Mouse (Mus musculus): Measurements from ENCODE around the gene Ltk. TPM values are rescaled to one million over a fixed set of nuclear protein-coding genes. Genes with fewer than 3 reads are reported as not detected.

Ltk gene
- not detected for polyA plus RNA-seq (2017; shearing (Covaris generic))

DNA sequence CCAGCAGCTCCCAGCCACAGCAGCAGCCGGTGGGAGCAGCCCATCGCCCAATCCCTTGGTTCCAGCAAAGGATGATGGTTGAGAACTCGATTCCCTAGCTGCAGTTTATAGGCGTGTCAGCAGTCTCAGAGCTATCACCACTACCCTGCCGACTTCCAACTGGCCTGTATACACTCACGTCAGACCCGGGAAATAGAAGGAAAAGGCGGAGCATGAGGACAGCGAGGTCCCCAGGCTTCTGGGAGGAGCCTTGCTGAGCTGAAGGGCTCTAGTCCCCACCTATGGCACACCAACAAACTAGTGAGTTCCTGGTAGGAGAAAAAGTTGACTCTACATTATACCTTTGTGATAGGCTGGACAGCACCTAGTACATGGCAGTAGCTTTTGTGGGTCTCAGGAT, at the start of gene Ltk:
Ltk (minus strand) TSS at position 181 of the 400 bp plus-strand sequence.

DNA sequence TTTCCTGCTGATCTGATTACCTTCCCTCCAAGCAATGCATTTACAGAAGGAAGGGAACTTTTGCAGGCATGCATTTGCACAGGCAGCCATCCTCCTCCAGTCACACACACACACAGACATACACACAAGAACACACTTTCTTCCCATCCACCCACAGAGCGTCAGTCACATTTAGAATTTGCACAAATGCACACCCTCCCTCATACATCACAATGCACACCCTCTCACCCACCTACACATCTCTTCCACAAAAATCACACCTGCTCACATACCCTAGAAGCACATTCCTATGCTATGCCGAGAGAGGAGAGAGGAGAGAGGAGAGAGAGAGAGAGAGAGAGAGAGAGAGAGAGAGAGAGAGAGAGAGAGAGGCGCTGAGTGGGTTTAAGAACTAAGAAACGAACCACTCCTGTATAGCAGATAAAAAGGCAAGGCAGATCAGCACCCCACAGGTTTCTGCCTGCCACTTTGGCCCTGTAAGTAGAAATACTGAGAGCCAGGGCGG, 37.1 kb upstream of the Ltk start, which contains the start of gene Tyro3:
Tyro3 (plus strand) TSS at position 455 of the 505 bp plus-strand sequence.

DNA sequence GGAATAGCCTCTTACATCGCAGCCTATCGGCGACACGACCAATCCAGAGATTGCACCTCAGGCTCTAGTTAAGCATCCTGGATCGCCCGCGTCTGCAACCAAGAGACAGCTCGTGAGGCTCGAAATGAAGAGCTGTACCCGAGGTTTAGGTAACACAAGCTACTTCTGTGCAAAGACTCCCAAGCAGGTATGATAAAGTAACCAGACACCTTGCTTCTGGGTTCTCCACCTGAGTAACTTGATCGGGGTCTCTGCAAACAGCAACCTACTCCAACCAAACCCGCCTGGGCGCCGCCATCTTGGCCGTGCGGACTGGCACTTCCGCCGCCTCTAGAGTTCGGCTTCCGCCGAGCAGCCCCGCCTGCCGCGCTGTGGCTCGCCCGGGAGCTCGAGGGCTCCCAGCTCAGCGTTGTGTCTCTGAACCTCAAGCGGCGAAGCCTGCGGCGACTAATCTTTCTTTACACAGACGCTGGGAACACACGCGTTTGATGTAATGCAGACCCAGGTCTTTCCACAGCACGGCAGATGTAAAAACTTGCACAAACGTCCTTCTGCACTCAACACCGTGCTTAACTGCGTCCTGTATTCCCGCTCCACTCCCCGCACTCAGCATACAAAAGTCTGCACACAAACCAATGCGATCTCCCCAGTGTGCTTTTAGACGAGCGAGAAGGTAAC, 27.1 kb upstream of the Ltk start, which contains the start of gene Rpap1:
Rpap1 (minus strand) TSS at position 332 of the 678 bp plus-strand sequence.

DNA sequence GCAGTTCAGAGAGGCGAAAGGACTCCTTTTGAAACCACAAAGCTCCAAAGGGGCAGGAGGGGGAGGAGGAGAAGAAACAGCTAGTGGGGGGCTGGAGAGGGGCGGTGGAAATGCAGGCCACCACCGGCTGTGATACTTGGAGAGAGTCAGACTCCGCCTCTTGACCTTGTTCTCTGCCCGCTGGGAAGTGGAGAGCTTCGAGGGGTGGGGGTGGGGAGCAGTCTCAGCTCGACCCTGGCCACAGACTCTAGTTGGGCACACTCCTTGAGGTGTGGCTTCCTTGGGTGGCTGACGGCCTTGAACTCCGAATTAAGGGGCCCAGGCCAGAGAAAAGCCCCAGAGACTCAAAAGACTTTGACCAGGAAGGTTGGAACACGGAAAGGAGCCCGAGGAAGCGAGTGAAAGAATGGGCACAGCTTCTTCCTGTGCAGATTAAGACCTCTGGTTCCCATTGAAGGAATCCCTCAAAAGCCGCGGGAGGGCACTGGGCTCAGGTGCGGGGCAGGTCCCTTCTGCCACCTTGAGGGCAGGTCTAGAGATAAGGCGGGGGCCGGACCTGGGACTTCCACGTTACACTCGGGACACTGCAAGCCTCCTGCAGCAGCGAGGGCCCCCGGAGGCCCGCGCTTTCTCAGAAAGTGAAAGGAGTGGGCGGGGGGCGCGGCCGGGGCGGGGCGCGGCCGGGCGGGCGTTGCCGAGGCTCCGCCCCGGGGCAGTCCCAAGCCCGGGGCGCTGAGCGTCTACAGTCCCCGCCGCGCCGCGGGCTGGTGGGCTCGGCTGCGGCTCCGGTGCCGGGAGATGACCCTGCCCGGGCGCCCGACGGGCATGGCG, 18.4 kb downstream of the Ltk start, which contains the start of gene Itpka:
Itpka (plus strand) TSS at position 757 of the 831 bp plus-strand sequence.

Other genes starting within 250 kb of the Ltk start
- not detected for gene Exd1, start 212.8 kb downstream of the Ltk start, polyA plus RNA-seq (2017; shearing (Covaris generic))
- gene Chp1, start 212.7 kb downstream of the Ltk start, polyA plus RNA-seq (2017; shearing (Covaris generic)) = 80.7 TPM
- gene Nusap1, start 142.1 kb downstream of the Ltk start, polyA plus RNA-seq (2017; shearing (Covaris generic)) = 7.6 TPM
- 4.9 TPM for gene Oip5, start 142.0 kb downstream of the Ltk start, polyA plus RNA-seq (2017; shearing (Covaris generic))
- gene Ndufaf1, start 97.6 kb downstream of the Ltk start, polyA plus RNA-seq (2017; shearing (Covaris generic)) = 46.8 TPM
- 27.9 TPM for gene Rtf1, start 85.4 kb downstream of the Ltk start, polyA plus RNA-seq (2017; shearing (Covaris generic))
- 0.20 TPM for gene Itpka, start 18.1 kb downstream of the Ltk start, polyA plus RNA-seq (2017; shearing (Covaris generic))
- 37.6 TPM for gene Rpap1, start 27.1 kb upstream of the Ltk start, polyA plus RNA-seq (2017; shearing (Covaris generic))
- 2.2 TPM for gene Tyro3, start 37.3 kb upstream of the Ltk start, polyA plus RNA-seq (2017; shearing (Covaris generic))
- 62.9 TPM for gene Mga, start 136.8 kb upstream of the Ltk start, polyA plus RNA-seq (2017; shearing (Covaris generic))
- gene Mapkbp1, start 212.3 kb upstream of the Ltk start, polyA plus RNA-seq (2017; shearing (Covaris generic)) = 11.2 TPM